Mouse (Mus musculus) forebrain, embryonic 16.5 days (tissue): Measurements from ENCODE around the gene Myo1a. TPM values are rescaled to one million over a fixed set of nuclear protein-coding genes. Genes with fewer than 3 reads are reported as not detected.

Source experiments
- ATAC-seq: fragments of 200-750 bp; cut with Nextera tagmentation; 2 replicates; pipeline ENCODE4 v1.8.0; 2017; ENCODE audit warnings: mild to moderate bottlenecking, moderate library complexity
- H3K27ac ChIP-seq: fragments of 300-500 bp; sonication (generic); 2 replicates; pipeline ENCODE4 v1.5.1; 2014; ENCODE audit warnings: low read length, control low read depth
- H3K27me3 ChIP-seq: fragments of 300-500 bp; sonication (generic); replicated peaks from 2 replicates; pipeline ENCODE4 v1.6.1; 2014; ENCODE audit warnings: low read length; ENCODE audit not compliant: control insufficient read depth, insufficient read depth
- H3K36me3 ChIP-seq: fragments of 300-500 bp; sonication (generic); 2 replicates; pipeline ENCODE4 v1.6.1; 2014; ENCODE audit not compliant: control insufficient read depth, insufficient read depth
- H3K4me1 ChIP-seq: fragments of 300-500 bp; sonication (generic); replicated peaks from 2 replicates; pipeline ENCODE4 v1.6.1; 2014; ENCODE audit warnings: low read length; ENCODE audit not compliant: control insufficient read depth, insufficient read depth
- H3K4me2 ChIP-seq: fragments of 300-500 bp; sonication (generic); 2 replicates; pipeline ENCODE4 v1.6.1; 2014; ENCODE audit warnings: mild to moderate bottlenecking, low read length, control low read depth
- H3K4me3 ChIP-seq: fragments of 300-500 bp; sonication (generic); replicated peaks from 2 replicates; pipeline ENCODE4 v1.5.1; 2014; ENCODE audit warnings: mild to moderate bottlenecking, low read length, control low read depth
- H3K9ac ChIP-seq: fragments of 300-500 bp; sonication (generic); replicated peaks from 2 replicates; pipeline ENCODE4 v1.6.1; 2014; ENCODE audit warnings: low read depth, low read length, control low read depth
- H3K9me3 ChIP-seq: fragments of 300-500 bp; sonication (generic); 2 replicates; pipeline ENCODE4 v1.6.1; 2016; ENCODE audit warnings: low read length; ENCODE audit not compliant: control insufficient read depth
- WGBS: fragments of 180-500 bp; shearing (Covaris S2); extraction: QIAGEN DNeasy Blood & Tissue Kit; methylation state at CpG from one replicate; pipeline ENCODE4 v1.1.7; 2014; 5-methylcytosine and 5-hydroxymethylcytosine counted together
- polyA plus RNA-seq: library from polyadenylated mRNA; unstranded; fragments of >200 nt; fragmentation: Nextera tagmentation; extraction: Ambion mirVana; gene quantifications from 2 replicates; pipeline ENCODE4 v1.2.1, GENCODE M21; 2015

Myo1a gene
- polyA plus RNA-seq, 1 experiment from 2014 or later: 1.1 TPM

DNA sequence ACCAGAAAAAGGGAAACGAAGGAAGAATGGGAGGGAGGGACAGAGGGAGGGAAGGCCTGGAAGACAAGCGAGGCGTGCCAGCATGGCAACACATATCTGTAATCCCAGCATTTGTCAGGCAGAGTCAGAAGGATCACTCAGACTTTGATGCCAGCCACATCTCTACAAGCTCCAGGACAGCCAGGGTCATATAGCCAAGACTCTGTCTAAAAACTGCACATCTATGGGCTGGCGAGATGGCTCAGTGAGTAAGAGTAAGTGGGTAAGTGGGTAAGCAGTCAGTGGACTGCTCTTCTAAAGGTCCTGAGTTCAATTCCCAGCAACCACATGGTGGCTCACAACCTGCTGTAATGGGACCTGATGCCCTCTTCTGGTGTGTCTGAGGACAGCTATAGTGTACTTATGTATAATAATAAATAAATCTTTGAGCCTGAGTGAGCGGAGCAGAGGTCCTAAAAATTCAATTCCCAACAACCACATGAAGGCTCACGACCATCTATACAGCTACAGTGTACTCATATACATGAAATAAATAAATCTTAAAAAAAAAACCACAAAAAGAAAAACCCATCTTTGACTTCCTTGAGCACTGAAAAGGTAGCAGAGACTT, 30.8 kb upstream of the Myo1a start:
- Histone ChIP-seq H3K27ac (no peak overlapping the region), H3K4me2 (no peak overlapping the region), H3K4me1 (peaks cover 20% of the 10 kb centered on the region), H3K9ac (no peak overlapping the region), H3K4me3 (no peak overlapping the region), H3K36me3 (no peaks in the 10 kb centered on the region), H3K9me3 (no peaks in the 10 kb centered on the region), H3K27me3 (no peaks in the 10 kb centered on the region)
- 96% methylated on average over 6 of the region's 6 CpGs for WGBS
- ATAC-seq: no peak

- H3K27ac ChIP-seq: no peak overlapping the region
- H3K4me3 ChIP-seq: no peak overlapping the region
- H3K4me2 ChIP-seq: no peak overlapping the region
- no peak for ATAC-seq
- H3K4me1 ChIP-seq: peaks cover 17% of the 10 kb centered on the region
- H3K9me3 ChIP-seq: no peaks in the 10 kb centered on the region
- 85% methylated on average over 8 of the region's 8 CpGs for WGBS
- H3K9ac ChIP-seq: no peak overlapping the region
- no peaks in the 10 kb centered on the region for H3K36me3 ChIP-seq
- no peaks in the 10 kb centered on the region for H3K27me3 ChIP-seq
Observed at GRCm38 (mm10) chr10:127674794-127675522, 30.0 kb upstream of the Myo1a start.

- Histone ChIP-seq H3K27me3 (no peaks in the 10 kb centered on the region), H3K9ac (0 out of 2 replicates have a peak overlapping the region, but pooled peaks have one; percentile 10), H3K4me3 (peak overlapping the region; percentile 84), H3K36me3 (no peaks in the 10 kb centered on the region), H3K9me3 (no peaks in the 10 kb centered on the region), H3K4me1 (peaks cover 17% of the 10 kb centered on the region), H3K27ac (peak overlapping the region; percentile 64), H3K4me2 (peak overlapping the region; percentile 59)
- ATAC-seq: no peak
- WGBS: 50% methylated on average over 5 of the region's 5 CpGs
Observed at GRCm38 (mm10) chr10:127675859-127676398, 29.0 kb upstream of the Myo1a start.

- under 1% methylated on average over 67 of the region's 71 CpGs for WGBS
- ATAC-seq: peak; percentile 97
- Histone ChIP-seq H3K9me3 (no peaks in the 10 kb centered on the region), H3K4me1 (peaks cover 17% of the 10 kb centered on the region), H3K27me3 (no peaks in the 10 kb centered on the region), H3K9ac (peak overlapping the region; percentile 76), H3K36me3 (no peaks in the 10 kb centered on the region), H3K4me3 (peak overlapping the region; percentile 84), H3K27ac (peak overlapping the region; percentile 64), H3K4me2 (peak overlapping the region; percentile 91)
Observed at GRCm38 (mm10) chr10:127676691-127677548, 28.1 kb upstream of the Myo1a start.

DNA sequence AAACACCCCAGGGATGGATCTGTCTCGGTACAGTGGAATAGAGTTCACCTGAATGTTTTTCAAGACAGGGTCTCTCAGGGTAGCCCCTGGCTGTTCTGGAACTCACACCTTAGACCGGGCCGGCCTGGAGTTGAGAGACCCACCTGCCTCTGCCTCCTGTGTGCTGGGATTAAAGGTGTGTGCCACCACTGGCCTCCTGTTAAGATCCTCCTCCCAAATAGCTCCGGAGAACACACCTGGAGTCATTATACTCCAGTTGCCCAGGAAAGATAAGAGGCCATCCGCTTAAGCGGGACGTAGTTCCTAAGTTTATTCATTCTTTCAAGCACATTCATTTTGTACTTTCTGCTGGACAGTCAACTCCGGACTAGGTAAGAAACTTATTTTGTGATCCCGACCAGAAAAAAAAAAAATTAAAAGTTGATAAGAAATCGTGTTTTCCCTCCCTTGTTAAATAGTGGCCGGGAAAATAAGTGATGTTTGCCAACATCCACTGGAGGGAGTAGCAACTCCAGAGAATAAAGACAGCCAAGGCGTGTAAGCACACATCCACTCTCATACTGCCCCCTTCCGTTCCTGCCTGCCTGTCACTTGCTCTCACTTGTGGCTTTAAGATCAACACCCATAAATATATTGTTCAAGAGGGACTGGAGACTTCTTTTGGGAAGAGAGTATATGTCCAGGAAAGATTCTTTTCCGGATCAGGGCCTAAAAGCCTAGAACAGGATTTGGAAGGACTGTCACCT, 27.2 kb upstream of the Myo1a start:
- Histone ChIP-seq H3K4me2 (peak overlapping the region; percentile 91), H3K27ac (no peak overlapping the region), H3K9ac (peak overlapping the region; percentile 76), H3K27me3 (no peaks in the 10 kb centered on the region), H3K9me3 (no peaks in the 10 kb centered on the region), H3K36me3 (no peaks in the 10 kb centered on the region), H3K4me3 (peak overlapping the region; percentile 84), H3K4me1 (peaks cover 17% of the 10 kb centered on the region)
- ATAC-seq: no peak
- 10% methylated on average over 14 of the region's 14 CpGs for WGBS

DNA sequence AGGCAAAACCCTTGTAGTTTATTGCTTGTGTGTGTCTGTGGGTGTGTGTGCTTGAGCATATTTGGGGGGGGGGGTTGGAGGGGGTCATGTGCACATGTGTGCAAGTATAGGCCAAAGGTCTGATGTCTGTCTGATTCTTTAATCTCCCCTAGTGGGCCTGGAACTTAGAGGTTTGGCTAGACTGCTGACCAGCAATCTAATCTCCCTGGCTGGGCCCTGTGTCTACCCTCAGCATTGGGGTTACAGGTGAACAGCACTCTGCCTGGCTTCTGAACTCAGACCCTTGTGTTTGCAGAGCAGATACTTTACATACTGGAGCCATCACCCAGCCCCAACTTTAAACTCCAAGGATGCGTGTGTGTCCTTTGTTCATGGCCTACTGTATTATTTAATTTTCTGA, 25.8 kb upstream of the Myo1a start:
- WGBS: 92% methylated on average over 1 of the region's 1 CpGs
- H3K9ac ChIP-seq: no peak overlapping the region
- no peaks in the 10 kb centered on the region for H3K9me3 ChIP-seq
- H3K27ac ChIP-seq: no peak overlapping the region
- no peak overlapping the region for H3K4me3 ChIP-seq
- peaks cover 17% of the 10 kb centered on the region for H3K4me1 ChIP-seq
- H3K36me3 ChIP-seq: no peaks in the 10 kb centered on the region
- ATAC-seq: no peak
- H3K4me2 ChIP-seq: no peak overlapping the region
- H3K27me3 ChIP-seq: no peaks in the 10 kb centered on the region

DNA sequence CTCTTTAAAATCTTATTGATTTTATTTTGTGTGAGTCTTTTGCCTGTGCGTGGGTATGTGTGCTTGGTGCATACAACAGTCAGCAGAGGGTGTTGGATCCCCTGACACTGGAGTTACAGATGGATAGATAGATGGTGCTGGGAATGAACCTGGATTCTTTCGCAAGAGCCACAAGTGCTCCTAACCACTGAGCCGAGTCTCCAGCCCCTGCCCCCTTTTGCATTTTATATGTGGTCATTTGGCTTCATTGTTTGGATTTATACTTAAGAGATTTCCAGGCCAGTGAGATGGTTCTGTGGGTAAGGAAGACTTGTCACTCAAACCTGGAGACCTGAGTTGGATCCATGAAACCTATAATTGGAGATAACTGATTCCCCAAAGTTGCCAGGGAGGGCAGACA, 25.1 kb upstream of the Myo1a start:
- Histone ChIP-seq H3K27me3 (no peaks in the 10 kb centered on the region), H3K36me3 (no peaks in the 10 kb centered on the region), H3K4me1 (peaks cover 17% of the 10 kb centered on the region), H3K4me3 (no peak overlapping the region), H3K27ac (no peak overlapping the region), H3K4me2 (no peak overlapping the region), H3K9me3 (no peaks in the 10 kb centered on the region), H3K9ac (no peak overlapping the region)
- ATAC-seq: no peak
- 85% methylated on average over 3 of the region's 3 CpGs for WGBS

DNA sequence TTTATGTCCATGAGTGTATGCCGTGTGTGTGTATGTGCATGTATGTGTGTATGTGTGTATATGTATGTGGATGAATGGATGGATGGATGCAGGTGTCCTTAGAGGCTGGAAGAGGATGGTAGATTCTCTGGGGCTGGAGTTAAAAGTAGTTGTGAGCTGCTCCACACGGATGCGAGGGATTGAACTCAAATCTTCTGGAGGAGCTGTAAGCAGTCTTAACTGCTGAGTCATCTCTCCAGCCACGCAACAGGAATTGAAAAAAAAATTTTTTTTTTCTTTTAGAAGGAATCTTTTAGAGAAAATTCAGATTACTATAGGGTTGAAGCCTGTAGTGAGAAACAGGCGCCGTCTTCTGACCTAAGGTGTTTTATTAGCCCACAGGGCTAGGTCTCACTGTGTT, 22.1 kb upstream of the Myo1a start:
- no peak overlapping the region for H3K9ac ChIP-seq
- H3K27me3 ChIP-seq: no peaks in the 10 kb centered on the region
- H3K4me2 ChIP-seq: no peak overlapping the region
- H3K9me3 ChIP-seq: no peaks in the 10 kb centered on the region
- H3K27ac ChIP-seq: no peak overlapping the region
- no peak overlapping the region for H3K4me3 ChIP-seq
- H3K36me3 ChIP-seq: no peaks in the 10 kb centered on the region
- 92% methylated on average over 6 of the region's 6 CpGs for WGBS
- H3K4me1 ChIP-seq: peaks cover 6% of the 10 kb centered on the region
- ATAC-seq: no peak
